Mouse (Mus musculus): ENCODE results near the gene Tmem147.
A peak's percentile ranks its signal among the peaks of the same experiment; 100 is the strongest.

Gene Tmem147

DNA sequence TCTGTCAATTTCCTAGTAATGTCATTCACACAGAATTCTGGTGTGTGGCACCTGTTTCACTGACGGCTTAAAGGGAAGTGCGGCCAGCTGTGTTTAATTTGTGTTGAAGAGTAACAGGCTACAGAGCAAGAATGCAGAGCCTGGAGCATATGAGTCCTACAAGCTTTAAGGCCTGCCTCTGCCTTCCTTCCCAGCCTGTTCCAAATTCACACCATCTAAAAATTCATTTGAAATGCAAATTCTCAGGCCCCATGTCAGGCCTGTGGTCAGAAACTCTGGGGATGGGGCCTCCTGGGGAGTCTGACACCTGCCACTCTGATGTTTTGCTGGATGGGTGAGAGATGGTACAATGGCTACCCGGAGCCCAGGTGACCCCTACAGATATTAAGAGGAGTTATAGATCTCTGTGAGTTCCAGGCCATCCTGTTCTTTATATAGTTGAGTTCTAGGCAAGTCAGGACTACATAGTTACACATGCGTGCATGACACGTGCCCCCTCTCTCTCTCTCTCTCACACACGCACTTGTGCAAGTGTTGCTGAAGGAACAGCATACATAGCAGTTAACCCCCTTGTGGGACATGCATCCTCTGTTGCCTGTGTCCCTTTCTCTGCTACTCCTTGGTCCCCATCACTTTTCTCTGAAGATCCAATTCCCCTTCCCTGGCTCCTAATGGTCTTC is 5.9 kb downstream of the Tmem147 start:
- DNase-seq, result no peak

DNA sequence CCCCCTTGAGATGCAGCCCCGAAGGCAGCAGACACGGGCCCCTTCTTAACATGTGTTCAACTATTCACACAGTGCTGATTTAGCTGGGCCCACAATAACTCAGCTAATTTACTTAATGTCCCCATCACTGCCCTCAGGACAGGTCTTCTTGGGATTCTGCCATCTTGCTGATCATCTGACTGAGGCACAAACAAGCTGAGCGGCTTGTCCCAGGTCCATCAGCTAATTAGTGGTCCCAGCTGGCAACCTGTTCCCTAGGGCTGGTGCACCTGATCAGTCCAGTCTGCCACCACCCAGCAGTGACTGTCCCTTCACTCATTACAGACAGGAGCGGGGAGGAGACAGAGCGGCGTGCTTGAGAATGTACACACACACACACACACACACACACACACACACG is 8.1 kb downstream of the Tmem147 start:
- no peak for DNase-seq

DNA sequence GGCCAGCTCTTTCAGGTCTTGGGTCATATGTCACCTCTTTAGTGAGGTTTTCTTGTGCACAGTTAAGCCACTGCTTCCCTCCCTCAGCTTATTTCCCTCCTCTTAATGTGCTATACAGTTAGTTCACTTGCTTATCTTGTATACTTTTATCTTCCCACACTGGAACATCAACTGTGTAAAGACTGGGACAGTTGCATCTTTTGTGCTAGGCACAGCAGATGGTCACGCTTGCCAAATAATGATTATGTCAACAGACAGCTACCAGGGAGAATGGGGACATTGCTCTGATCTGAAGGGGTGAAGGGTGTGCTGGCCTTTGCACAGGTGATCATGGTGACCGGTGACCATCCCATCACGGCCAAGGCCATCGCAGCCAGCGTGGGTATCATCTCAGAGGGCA is 9.7 kb downstream of the Tmem147 start:
- DNase-seq, result no peak

GRCm38 (mm10) chr7:30717716-30718046 is 11.7 kb downstream of the Tmem147 start:
- DNase-seq, result no peak

- DNase-seq, result peak; percentile 70
These were observed 12.2 kb downstream of the Tmem147 start for GRCm38 (mm10) chr7:30717006-30717715.

- no peak for DNase-seq
These were observed 17.4 kb downstream of the Tmem147 start, which contains the start of gene Atp4a for GRCm38 (mm10) chr7:30711942-30712341. Gene Atp4a, plus strand, starts transcription at chr7:30712209.

DNA sequence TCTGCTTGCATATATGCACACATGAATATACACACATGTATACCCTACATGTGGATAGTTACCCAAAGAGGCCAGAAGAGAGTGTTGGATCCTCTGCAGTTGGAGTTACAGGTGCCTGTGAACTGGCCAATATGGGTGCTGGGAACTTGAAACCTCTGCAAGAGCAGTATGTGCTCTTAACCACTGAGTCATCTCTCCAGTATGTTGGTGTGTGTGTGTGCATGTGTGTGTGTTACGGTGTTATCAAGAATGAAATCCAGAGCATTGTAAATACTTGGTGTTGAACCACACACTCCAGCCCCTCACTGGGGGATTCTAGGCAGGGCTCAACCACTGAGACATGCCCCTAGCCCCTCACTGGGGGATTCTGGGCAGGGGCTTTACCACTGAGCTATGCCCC is 21.9 kb downstream of the Tmem147 start:
- DNase-seq, result no peak

- no peak for DNase-seq
These were observed 23.0 kb downstream of the Tmem147 start for GRCm38 (mm10) chr7:30706214-30706882.

DNA sequence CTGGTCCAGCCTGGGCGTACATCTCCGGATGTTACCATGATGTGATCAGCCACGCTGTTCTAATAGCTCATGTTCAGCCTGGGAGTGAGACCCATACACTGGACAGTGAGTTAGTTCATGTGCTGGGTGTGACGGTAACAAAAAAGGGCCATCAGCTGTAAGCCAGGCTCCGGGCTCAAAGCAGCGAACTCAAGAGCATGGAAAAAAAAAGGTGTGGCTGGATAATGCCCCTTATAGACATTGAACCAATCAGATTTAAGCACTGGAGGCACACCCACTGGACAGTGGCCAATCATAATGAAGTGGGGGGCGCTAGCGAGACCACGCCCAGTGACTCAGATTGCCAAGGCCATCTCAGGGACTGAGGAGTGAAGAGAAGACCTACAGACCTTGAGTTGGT is 30.8 kb downstream of the Tmem147 start, which contains the start of gene 2200002J24Rik:
2200002J24Rik (plus strand) TSS at position 338 of the 400 bp plus-strand sequence.
- DNase-seq, result no peak

GRCm38 (mm10) chr7:30698101-30698500 is 31.2 kb downstream of the Tmem147 start:
- no peak for DNase-seq

GRCm38 (mm10) chr7:30688325-30688724 is 41.0 kb downstream of the Tmem147 start:
- DNase-seq, result no peak

DNA sequence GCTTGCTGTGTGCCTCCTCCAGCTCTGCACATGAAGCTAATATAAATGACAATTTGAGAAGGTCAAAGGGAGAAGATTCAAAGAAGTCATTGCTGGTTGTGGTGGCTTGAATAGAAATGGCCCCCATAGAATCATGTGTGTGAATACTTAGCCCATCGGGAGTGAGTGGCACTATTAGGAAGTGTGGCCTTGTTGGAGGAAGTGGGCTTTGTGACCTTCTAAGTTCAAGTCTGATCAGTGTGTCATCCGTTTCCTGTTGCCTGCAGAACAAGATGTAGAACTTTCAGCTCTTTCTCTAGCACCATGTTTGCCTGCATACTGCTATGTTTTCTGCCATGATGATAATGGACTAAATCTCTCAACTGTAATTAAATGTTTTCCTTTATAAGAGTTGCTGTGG is 45.9 kb downstream of the Tmem147 start:
- DNase-seq, result no peak

DNA sequence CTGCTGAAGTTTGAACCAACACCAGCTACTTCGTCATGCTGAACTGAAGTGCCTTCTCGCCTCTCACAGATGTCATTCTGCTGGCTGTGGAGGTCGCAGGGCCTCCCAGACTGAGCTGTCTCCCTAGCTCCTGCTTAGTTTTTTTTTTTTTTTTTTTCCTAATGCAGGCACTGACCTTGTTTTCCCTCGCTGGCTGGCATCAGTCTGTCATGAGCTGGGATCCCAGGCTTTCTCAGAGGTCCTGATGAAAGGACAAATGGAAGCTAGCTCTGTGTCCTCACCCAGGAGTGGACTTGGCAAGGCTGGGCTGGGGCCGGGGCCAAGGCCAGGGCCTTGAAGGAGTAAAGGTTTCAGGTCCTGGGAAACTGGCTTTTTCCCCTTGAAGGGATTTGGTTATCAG is 47.4 kb downstream of the Tmem147 start:
- no peak for DNase-seq

GRCm38 (mm10) chr7:30678263-30678975 is 50.9 kb downstream of the Tmem147 start:
- DNase-seq, result no peak
